Mouse (Mus musculus) myocyte (in vitro differentiated cells): ENCODE data around the gene Twnk.

Experiments used
- CEBPB ChIP-seq: IDR thresholded peaks from 2 replicates; pipeline ENCODE4 v1.6.1; 2011; ENCODE audit warnings: mild to moderate bottlenecking, moderate library complexity; ENCODE audit not compliant: poor library complexity, insufficient read depth, severe bottlenecking
- E2F4 ChIP-seq: IDR thresholded peaks from one replicate; pipeline ENCODE4 v1.6.1; 2011; ENCODE audit warnings: mild to moderate bottlenecking, control low read depth, moderate library complexity; ENCODE audit not compliant: insufficient read depth
- MAX ChIP-seq: IDR thresholded peaks from one replicate; pipeline ENCODE4 v1.6.1; 2011; ENCODE audit warnings: low read depth, mild to moderate bottlenecking, control low read depth
- MYOG ChIP-seq, 3 experiments: IDR thresholded peaks; one replicate each; pipeline ENCODE4 v1.6.1; 2011; ENCODE audit warnings: control low read depth in 2 of 3, low read depth in 2 of 3, mild to moderate bottlenecking in 2 of 3; ENCODE audit not compliant: insufficient read length in 2 of 3, control insufficient read depth in 1 of 3, insufficient read depth in 1 of 3
- POLR2A ChIP-seq: IDR thresholded peaks from one replicate; pipeline ENCODE4 v1.6.1; 2011; ENCODE audit warnings: low read depth, mild to moderate bottlenecking, control low read depth, moderate library complexity; ENCODE audit not compliant: insufficient read length
- POLR2AphosphoS2 ChIP-seq: IDR thresholded peaks from one replicate; pipeline ENCODE4 v1.6.1; 2011; ENCODE audit warnings: low read depth, control low read depth; ENCODE audit not compliant: insufficient read length
- REST ChIP-seq: IDR thresholded peaks from one replicate; pipeline ENCODE4 v1.6.1; 2011; ENCODE audit warnings: mild to moderate bottlenecking, control low read depth, moderate library complexity; ENCODE audit not compliant: insufficient read depth, insufficient read length
- TCF12 ChIP-seq: IDR thresholded peaks from one replicate; pipeline ENCODE4 v1.6.1; 2011; ENCODE audit warnings: mild to moderate bottlenecking, control low read depth; ENCODE audit not compliant: poor library complexity, insufficient read depth, severe bottlenecking
- TCF3 ChIP-seq: IDR thresholded peaks from one replicate; pipeline ENCODE4 v1.6.1; 2011; ENCODE audit warnings: low read depth, control low read depth; ENCODE audit not compliant: insufficient read length
- USF1 ChIP-seq: IDR thresholded peaks from one replicate; pipeline ENCODE4 v1.6.1; 2011; ENCODE audit warnings: low read depth, mild to moderate bottlenecking, control low read depth, moderate library complexity

- TF ChIP-seq POLR2A (no peak), E2F4 (no peak), MAX (no peak), USF1 (no peak), TCF12 (no peak), TCF3 (no peak), MYOG (IDR thresholded peaks at IDR 0.05; ENCODE audit: control insufficient read depth in 1 of 3, insufficient read depth in 1 of 3, insufficient read length in 2 of 3, low read depth in 2 of 3) (no peak), REST (no peak), POLR2AphosphoS2 (no peak), CEBPB (no peak)
Observed at GRCm38 (mm10) chr19:44959633-44960032, 45.8 kb upstream of the Twnk start.
